Mouse (Mus musculus): ENCODE results near the gene B4galt2. TPM values are rescaled to one million over a fixed set of nuclear protein-coding genes. Genes with fewer than 3 reads are reported as not detected.

Gene B4galt2
- polyA plus RNA-seq, 1 experiment from 2014 or later: 30.3 TPM

GRCm38 (mm10) chr4:117858794-117859193 lies 24.5 kb downstream of the B4galt2 start:
- ATAC-seq (ENCODE audit: insufficient number of reproducible peaks, insufficient read depth, low FRiP score, low read depth): no peak
- WGBS: 75% methylated on average over 3 of the region's 3 CpGs
- Histone ChIP-seq H3K9ac (replicated peaks; ENCODE audit: low read depth, low read length) (no peak overlapping the region), H3K4me2 (replicated peaks; ENCODE audit: low read depth, low read length) (no peak overlapping the region), H3K4me3 (ENCODE audit: low read depth, low read length) (no peak overlapping the region), H3K36me3 (ENCODE audit: control insufficient read depth, insufficient read depth, low read length) (peaks cover 11% of the 10 kb centered on the region), H3K9me3 (ENCODE audit: control insufficient read depth, low read depth, low read length) (no peaks in the 10 kb centered on the region), H3K4me1 (ENCODE audit: control insufficient read depth, insufficient read depth, low read length) (no peaks in the 10 kb centered on the region), H3K27ac (ENCODE audit: low read length) (no peak overlapping the region), H3K27me3 (ENCODE audit: control insufficient read depth, insufficient read depth, low read length) (no peaks in the 10 kb centered on the region)

GRCm38 (mm10) chr4:117855146-117855545 lies 28.1 kb downstream of the B4galt2 start:
- H3K36me3 ChIP-seq (ENCODE audit: control insufficient read depth, insufficient read depth, low read length): peaks cover 11% of the 10 kb centered on the region

GRCm38 (mm10) chr4:117852152-117852868 lies 31.0 kb downstream of the B4galt2 start:
- no peaks in the 10 kb centered on the region for H3K27me3 ChIP-seq (ENCODE audit: control insufficient read depth, insufficient read depth, low read length)
- H3K4me1 ChIP-seq (ENCODE audit: control insufficient read depth, insufficient read depth, low read length): no peaks in the 10 kb centered on the region
- no peak overlapping the region for H3K4me2 ChIP-seq (replicated peaks; ENCODE audit: low read depth, low read length)
- 84% methylated on average over 10 of the region's 10 CpGs for WGBS
- no peak for ATAC-seq (ENCODE audit: insufficient number of reproducible peaks, insufficient read depth, low FRiP score, low read depth)
- H3K27ac ChIP-seq (ENCODE audit: low read length): no peak overlapping the region
- H3K36me3 ChIP-seq (ENCODE audit: control insufficient read depth, insufficient read depth, low read length): peaks cover 10% of the 10 kb centered on the region
- H3K4me3 ChIP-seq (ENCODE audit: low read depth, low read length): no peak overlapping the region
- H3K9ac ChIP-seq (replicated peaks; ENCODE audit: low read depth, low read length): no peak overlapping the region
- H3K9me3 ChIP-seq (ENCODE audit: control insufficient read depth, low read depth, low read length): no peaks in the 10 kb centered on the region

More at GRCm38 (mm10) chr4:117855146-117855545, 28.1 kb downstream of the B4galt2 start:
- H3K4me1 ChIP-seq (ENCODE audit: control insufficient read depth, insufficient read depth, low read length): no peaks in the 10 kb centered on the region
- WGBS: 85% methylated on average over 9 of the region's 9 CpGs
- no peak overlapping the region for H3K4me2 ChIP-seq (replicated peaks; ENCODE audit: low read depth, low read length)
- no peaks in the 10 kb centered on the region for H3K27me3 ChIP-seq (ENCODE audit: control insufficient read depth, insufficient read depth, low read length)
- H3K9me3 ChIP-seq (ENCODE audit: control insufficient read depth, low read depth, low read length): no peaks in the 10 kb centered on the region
- no peak overlapping the region for H3K9ac ChIP-seq (replicated peaks; ENCODE audit: low read depth, low read length)
- H3K27ac ChIP-seq (ENCODE audit: low read length): no peak overlapping the region
- H3K4me3 ChIP-seq (ENCODE audit: low read depth, low read length): no peak overlapping the region
- ATAC-seq (ENCODE audit: insufficient number of reproducible peaks, insufficient read depth, low FRiP score, low read depth): no peak

- H3K9ac ChIP-seq (replicated peaks; ENCODE audit: low read depth, low read length): no peak overlapping the region
- H3K4me3 ChIP-seq (ENCODE audit: low read depth, low read length): no peak overlapping the region
- H3K27ac ChIP-seq (ENCODE audit: low read length): no peak overlapping the region
- no peaks in the 10 kb centered on the region for H3K9me3 ChIP-seq (ENCODE audit: control insufficient read depth, low read depth, low read length)
- no peak overlapping the region for H3K4me2 ChIP-seq (replicated peaks; ENCODE audit: low read depth, low read length)
- no peak for ATAC-seq (ENCODE audit: insufficient number of reproducible peaks, insufficient read depth, low FRiP score, low read depth)
- WGBS: 67% methylated on average over 7 of the region's 7 CpGs
- peaks cover 3% of the 10 kb centered on the region; the same call in 1 of the 2 replicates for H3K36me3 ChIP-seq (ENCODE audit: control insufficient read depth, insufficient read depth, low read length)
- H3K27me3 ChIP-seq (ENCODE audit: control insufficient read depth, insufficient read depth, low read length): no peaks in the 10 kb centered on the region
- no peaks in the 10 kb centered on the region for H3K4me1 ChIP-seq (ENCODE audit: control insufficient read depth, insufficient read depth, low read length)
Observed at GRCm38 (mm10) chr4:117850871-117851270, 32.4 kb downstream of the B4galt2 start.

GRCm38 (mm10) chr4:117850176-117850575 lies 33.1 kb downstream of the B4galt2 start:
- no peaks in the 10 kb centered on the region for H3K4me1 ChIP-seq (ENCODE audit: control insufficient read depth, insufficient read depth, low read length)
- H3K4me2 ChIP-seq (replicated peaks; ENCODE audit: low read depth, low read length): no peak overlapping the region
- H3K9me3 ChIP-seq (ENCODE audit: control insufficient read depth, low read depth, low read length): no peaks in the 10 kb centered on the region
- H3K9ac ChIP-seq (replicated peaks; ENCODE audit: low read depth, low read length): no peak overlapping the region
- ATAC-seq (ENCODE audit: insufficient number of reproducible peaks, insufficient read depth, low FRiP score, low read depth): no peak
- no peak overlapping the region for H3K27ac ChIP-seq (ENCODE audit: low read length)
- no peaks in the 10 kb centered on the region for H3K27me3 ChIP-seq (ENCODE audit: control insufficient read depth, insufficient read depth, low read length)
- 89% methylated on average over 7 of the region's 7 CpGs for WGBS
- no peak overlapping the region for H3K4me3 ChIP-seq (ENCODE audit: low read depth, low read length)
- H3K36me3 ChIP-seq (ENCODE audit: control insufficient read depth, insufficient read depth, low read length): peaks cover 6% of the 10 kb centered on the region; the same call in 1 of the 2 replicates

DNA sequence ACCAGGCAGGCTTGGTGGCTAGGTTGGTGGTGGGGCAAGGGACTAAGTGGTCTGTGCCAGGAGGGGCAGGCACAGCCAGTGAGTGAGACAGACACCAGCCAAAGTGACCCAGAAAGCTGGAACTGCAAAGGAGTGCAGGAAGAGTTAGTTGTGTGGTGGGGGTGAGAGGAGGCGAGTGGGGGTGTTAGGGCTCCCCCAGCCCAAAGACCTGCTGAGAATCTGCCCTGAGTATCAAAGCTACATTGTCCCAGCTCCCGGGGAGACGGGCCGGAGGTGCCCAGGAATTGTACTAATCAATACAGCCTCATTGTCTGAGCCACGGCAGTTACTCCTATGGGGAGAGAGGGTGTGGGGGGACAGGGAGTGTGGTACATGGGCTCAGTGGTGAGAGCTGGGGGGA lies 33.8 kb downstream of the B4galt2 start:
- Histone ChIP-seq H3K27me3 (ENCODE audit: control insufficient read depth, insufficient read depth, low read length) (no peaks in the 10 kb centered on the region), H3K27ac (ENCODE audit: low read length) (no peak overlapping the region), H3K9ac (replicated peaks; ENCODE audit: low read depth, low read length) (no peak overlapping the region), H3K4me1 (ENCODE audit: control insufficient read depth, insufficient read depth, low read length) (no peaks in the 10 kb centered on the region), H3K9me3 (ENCODE audit: control insufficient read depth, low read depth, low read length) (no peaks in the 10 kb centered on the region), H3K4me3 (ENCODE audit: low read depth, low read length) (no peak overlapping the region), H3K4me2 (replicated peaks; ENCODE audit: low read depth, low read length) (no peak overlapping the region), H3K36me3 (ENCODE audit: control insufficient read depth, insufficient read depth, low read length) (peaks cover 6% of the 10 kb centered on the region; the same call in 1 of the 2 replicates)
- ATAC-seq (ENCODE audit: insufficient number of reproducible peaks, insufficient read depth, low FRiP score, low read depth): no peak
- WGBS: 66% methylated on average over 5 of the region's 5 CpGs

DNA sequence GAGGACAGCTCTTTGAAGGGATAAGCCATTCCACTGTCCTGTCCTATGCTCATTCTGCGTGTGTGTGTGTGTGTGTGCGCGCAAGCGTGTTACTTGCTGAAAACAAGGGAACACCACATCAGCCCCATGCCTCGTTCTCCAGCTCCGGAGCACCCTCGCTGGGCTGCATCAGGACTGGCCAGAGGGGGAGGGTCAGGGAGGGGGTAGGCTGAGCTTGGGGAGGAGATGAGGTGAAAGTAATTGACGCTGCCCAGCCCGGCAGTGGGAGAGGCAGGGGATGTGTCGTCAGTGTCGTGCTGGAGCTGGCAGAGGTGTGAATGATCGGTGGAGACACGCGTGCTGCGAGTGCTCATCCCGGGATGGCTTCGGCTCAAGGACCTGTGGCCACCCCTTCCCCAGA lies 34.2 kb downstream of the B4galt2 start:
- Histone ChIP-seq H3K36me3 (ENCODE audit: control insufficient read depth, insufficient read depth, low read length) (peaks cover 6% of the 10 kb centered on the region; the same call in 1 of the 2 replicates), H3K4me1 (ENCODE audit: control insufficient read depth, insufficient read depth, low read length) (no peaks in the 10 kb centered on the region), H3K4me2 (replicated peaks; ENCODE audit: low read depth, low read length) (no peak overlapping the region), H3K4me3 (ENCODE audit: low read depth, low read length) (no peak overlapping the region), H3K27me3 (ENCODE audit: control insufficient read depth, insufficient read depth, low read length) (no peaks in the 10 kb centered on the region), H3K9me3 (ENCODE audit: control insufficient read depth, low read depth, low read length) (no peaks in the 10 kb centered on the region), H3K27ac (ENCODE audit: low read length) (no peak overlapping the region), H3K9ac (replicated peaks; ENCODE audit: low read depth, low read length) (no peak overlapping the region)
- WGBS: 57% methylated on average over 17 of the region's 17 CpGs
- no peak for ATAC-seq (ENCODE audit: insufficient number of reproducible peaks, insufficient read depth, low FRiP score, low read depth)

DNA sequence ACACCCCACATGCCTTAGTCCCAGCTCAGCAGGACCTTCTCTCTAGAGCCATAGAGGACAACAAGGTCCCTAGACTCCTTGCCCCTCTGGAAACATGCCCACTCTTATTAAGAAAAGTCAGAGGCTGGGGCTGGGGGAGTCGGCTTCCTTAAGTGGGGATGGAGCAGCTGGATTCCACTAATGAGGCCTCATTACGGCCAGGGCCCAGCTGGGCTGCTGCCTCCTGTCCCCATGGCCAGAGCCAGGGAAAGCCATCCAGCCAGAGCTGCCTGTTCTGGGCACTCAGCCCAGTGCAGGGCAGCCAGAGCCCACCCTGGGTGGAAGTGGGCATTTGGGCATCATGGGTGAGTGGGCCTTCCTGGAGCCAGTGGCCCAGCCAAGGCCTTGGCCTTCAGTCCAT lies 36.3 kb downstream of the B4galt2 start:
- Histone ChIP-seq H3K4me3 (ENCODE audit: low read depth, low read length) (no peak overlapping the region), H3K9ac (replicated peaks; ENCODE audit: low read depth, low read length) (no peak overlapping the region), H3K36me3 (ENCODE audit: control insufficient read depth, insufficient read depth, low read length) (peaks cover 6% of the 10 kb centered on the region; the same call in 1 of the 2 replicates), H3K4me2 (replicated peaks; ENCODE audit: low read depth, low read length) (no peak overlapping the region), H3K4me1 (ENCODE audit: control insufficient read depth, insufficient read depth, low read length) (no peaks in the 10 kb centered on the region), H3K27me3 (ENCODE audit: control insufficient read depth, insufficient read depth, low read length) (no peaks in the 10 kb centered on the region), H3K27ac (ENCODE audit: low read length) (no peak overlapping the region), H3K9me3 (ENCODE audit: control insufficient read depth, low read depth, low read length) (no peaks in the 10 kb centered on the region)
- no peak for ATAC-seq (ENCODE audit: insufficient number of reproducible peaks, insufficient read depth, low FRiP score, low read depth)
- WGBS: 67% methylated on average over 2 of the region's 2 CpGs

GRCm38 (mm10) chr4:117846261-117846660 lies 37.0 kb downstream of the B4galt2 start:
- no peak overlapping the region for H3K27ac ChIP-seq (ENCODE audit: low read length)
- H3K9me3 ChIP-seq (ENCODE audit: control insufficient read depth, low read depth, low read length): no peaks in the 10 kb centered on the region
- H3K27me3 ChIP-seq (ENCODE audit: control insufficient read depth, insufficient read depth, low read length): no peaks in the 10 kb centered on the region
- WGBS: 96% methylated on average over 4 of the region's 4 CpGs
- no peak overlapping the region for H3K9ac ChIP-seq (replicated peaks; ENCODE audit: low read depth, low read length)
- H3K4me3 ChIP-seq (ENCODE audit: low read depth, low read length): no peak overlapping the region
- no peak overlapping the region for H3K4me2 ChIP-seq (replicated peaks; ENCODE audit: low read depth, low read length)
- H3K4me1 ChIP-seq (ENCODE audit: control insufficient read depth, insufficient read depth, low read length): no peaks in the 10 kb centered on the region
- no peak for ATAC-seq (ENCODE audit: insufficient number of reproducible peaks, insufficient read depth, low FRiP score, low read depth)
- H3K36me3 ChIP-seq (ENCODE audit: control insufficient read depth, insufficient read depth, low read length): peaks cover 6% of the 10 kb centered on the region; the same call in 1 of the 2 replicates

Data from stomach, embryonic 14.5 days (tissue).